Mouse (Mus musculus): Measurements from ENCODE around the gene Snrk. TPM values are rescaled to one million over a fixed set of nuclear protein-coding genes. Genes with fewer than 3 reads are reported as not detected.

The Snrk gene
- 90.5 and 101 TPM in 2 replicates for total RNA-seq (2014; rRNA removed)
- polyA plus RNA-seq (2015; fragmentation: Nextera tagmentation; extraction: Ambion mirVana): 77.2 and 79.9 TPM in 2 replicates

DNA sequence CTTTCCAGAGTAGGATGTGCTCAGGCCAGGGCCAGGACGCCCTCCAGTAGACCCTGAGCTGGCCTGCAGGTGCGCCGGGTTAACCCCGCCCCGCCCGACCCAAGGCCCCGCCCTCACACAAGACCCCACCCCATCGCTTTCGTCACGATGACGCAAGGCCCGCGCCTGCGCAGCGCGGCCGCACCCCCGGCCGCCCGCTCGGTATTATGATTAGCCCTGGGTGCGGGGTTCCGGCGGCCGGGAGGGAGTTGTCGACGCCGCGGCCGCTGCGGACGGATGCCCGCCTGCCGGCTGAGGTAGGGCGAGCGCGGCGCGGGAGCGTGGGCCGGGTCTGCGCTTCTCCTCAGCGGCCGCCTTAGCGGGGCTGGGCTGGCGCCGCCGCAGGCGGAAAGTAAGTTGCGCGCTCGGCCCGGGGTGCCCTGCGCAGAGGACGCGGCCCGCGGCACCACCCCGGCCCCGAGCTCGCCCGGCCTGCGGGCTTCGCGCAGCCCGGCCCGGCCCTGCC is at the start of gene Snrk:
TSS of gene Snrk (plus strand) at position 155 of the 505 bp plus-strand sequence.
- Histone ChIP-seq H3K36me3 (ENCODE audit: insufficient read depth, low read length) (0 out of 2 replicates have a peak, but pooled peaks cover 4% of the 10 kb centered on the region), H3K4me2 (ENCODE audit: low read depth, low read length, poor library complexity, severe bottlenecking) (peak within 1 kb of the TSS; percentile 77), H3K27ac (ENCODE audit: low read depth, low read length) (peak within 1 kb of the TSS; percentile 83), H3K9me3 (ENCODE audit: low read length) (no peaks in the 10 kb centered on the region), H3K4me3 (ENCODE audit: low read depth, low read length) (peak within 1 kb of the TSS; percentile 90), H3K9ac (replicated peaks; ENCODE audit: low read length, poor library complexity, severe bottlenecking) (peak within 1 kb of the TSS; percentile 87), H3K4me1 (ENCODE audit: insufficient read depth, low read length) (no peaks in the 10 kb centered on the region), H3K27me3 (ENCODE audit: insufficient read depth, low read length) (no peaks in the 10 kb centered on the region)
- WGBS: under 1% methylated on average over 37 of the region's 67 CpGs
- no peak; the same call in 1 of the 2 replicates for TF ChIP-seq CTCF (IDR thresholded peaks at IDR 0.05)
- DNase-seq (ENCODE audit: low spot score) (peak; percentile 91), ATAC-seq (ENCODE audit: low FRiP score) (peak; percentile 97)

DNA sequence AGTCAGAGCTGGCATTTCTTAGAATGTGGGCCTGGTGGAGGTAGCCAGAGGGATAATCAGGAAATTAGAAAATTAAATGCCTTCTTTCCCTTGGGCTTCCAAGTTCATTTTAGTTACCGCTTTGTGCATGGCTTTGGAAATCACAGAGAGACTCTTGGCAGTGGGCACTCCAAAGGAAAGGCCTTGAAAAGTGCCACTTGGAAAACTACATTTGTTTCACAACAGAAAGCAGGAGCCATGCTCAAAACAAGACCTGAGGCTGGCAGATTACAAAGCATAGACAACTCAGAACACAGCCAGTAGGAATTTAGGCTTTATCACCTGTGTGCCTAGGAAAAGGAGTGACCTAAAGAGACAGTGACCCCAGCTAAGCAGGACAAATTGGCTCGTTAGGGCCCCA is 49.4 kb upstream of the Snrk start:
- Histone ChIP-seq H3K9me3 (ENCODE audit: low read length) (no peaks in the 10 kb centered on the region), H3K36me3 (ENCODE audit: insufficient read depth, low read length) (no peaks in the 10 kb centered on the region), H3K4me1 (ENCODE audit: insufficient read depth, low read length) (no peaks in the 10 kb centered on the region), H3K27ac (ENCODE audit: low read depth, low read length) (no peak overlapping the region), H3K4me3 (ENCODE audit: low read depth, low read length) (no peak overlapping the region), H3K27me3 (ENCODE audit: insufficient read depth, low read length) (no peaks in the 10 kb centered on the region), H3K9ac (replicated peaks; ENCODE audit: low read length, poor library complexity, severe bottlenecking) (no peak overlapping the region), H3K4me2 (ENCODE audit: low read depth, low read length, poor library complexity, severe bottlenecking) (no peak overlapping the region)
- ATAC-seq (ENCODE audit: low FRiP score): no peak
- TF ChIP-seq CTCF (IDR thresholded peaks at IDR 0.05): no peak
- DNase-seq (ENCODE audit: low spot score): no peak
- WGBS: 70% methylated on average over 2 of the region's 2 CpGs

DNA sequence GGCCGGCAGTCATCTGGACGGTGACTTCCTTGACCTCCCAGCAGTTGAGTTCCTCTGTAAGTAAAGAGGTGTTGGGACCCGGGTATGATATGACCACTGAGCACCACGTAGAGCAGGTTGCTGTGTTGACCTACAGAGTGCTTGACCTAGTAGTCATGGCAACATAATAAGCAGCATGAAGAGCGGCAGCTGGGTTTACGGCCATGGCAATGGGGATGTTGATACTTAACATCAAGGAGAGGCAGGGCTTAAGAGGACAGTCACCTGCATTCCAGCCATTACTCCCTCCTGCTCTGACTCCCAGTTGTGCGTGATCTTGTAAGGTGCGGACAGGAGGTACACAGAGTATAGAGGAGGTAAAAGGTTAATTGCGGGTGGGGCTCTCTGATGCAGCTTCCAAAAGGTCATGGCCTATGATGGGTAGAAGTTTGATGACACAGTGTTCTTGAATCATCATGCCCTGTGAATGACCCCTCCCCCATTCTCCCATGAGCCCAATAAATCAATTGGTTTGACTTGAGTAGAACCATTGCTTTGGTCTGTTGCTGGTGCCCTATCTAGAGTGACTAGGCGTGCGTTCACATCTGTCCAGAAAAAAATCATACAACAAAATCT is 47.4 kb upstream of the Snrk start:
- Histone ChIP-seq H3K9me3 (ENCODE audit: low read length) (no peaks in the 10 kb centered on the region), H3K4me2 (ENCODE audit: low read depth, low read length, poor library complexity, severe bottlenecking) (no peak overlapping the region), H3K27me3 (ENCODE audit: insufficient read depth, low read length) (no peaks in the 10 kb centered on the region), H3K4me3 (ENCODE audit: low read depth, low read length) (no peak overlapping the region), H3K27ac (ENCODE audit: low read depth, low read length) (no peak overlapping the region), H3K9ac (replicated peaks; ENCODE audit: low read length, poor library complexity, severe bottlenecking) (no peak overlapping the region), H3K4me1 (ENCODE audit: insufficient read depth, low read length) (no peaks in the 10 kb centered on the region), H3K36me3 (ENCODE audit: insufficient read depth, low read length) (no peaks in the 10 kb centered on the region)
- WGBS: 81% methylated on average over 11 of the region's 11 CpGs
- no peak for TF ChIP-seq CTCF (IDR thresholded peaks at IDR 0.05)
- DNase-seq (ENCODE audit: low spot score) (no peak), ATAC-seq (ENCODE audit: low FRiP score) (no peak)

DNA sequence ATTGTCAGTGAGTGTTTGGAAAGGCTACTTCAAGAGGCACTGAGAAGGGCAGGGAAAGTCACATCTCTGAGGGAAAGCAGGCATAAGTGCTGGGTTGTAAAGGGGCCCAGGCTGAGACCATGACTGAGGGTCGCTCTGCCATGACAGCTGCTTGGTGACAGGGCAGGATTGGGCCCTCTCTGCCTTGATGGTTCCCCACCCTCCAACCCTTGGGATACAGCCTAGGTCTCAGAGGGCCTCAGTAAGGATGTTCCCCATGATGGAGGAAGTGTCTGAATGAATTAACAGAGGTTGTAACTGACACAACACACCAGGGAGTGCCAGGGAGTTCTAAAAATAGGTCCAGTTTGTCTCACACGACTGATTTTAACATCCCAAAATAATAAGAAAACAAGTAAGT is 43.1 kb upstream of the Snrk start:
- H3K36me3 ChIP-seq (ENCODE audit: insufficient read depth, low read length): no peaks in the 10 kb centered on the region
- no peak for ATAC-seq (ENCODE audit: low FRiP score)
- no peaks in the 10 kb centered on the region for H3K9me3 ChIP-seq (ENCODE audit: low read length)
- no peak overlapping the region for H3K27ac ChIP-seq (ENCODE audit: low read depth, low read length)
- no peak for DNase-seq (ENCODE audit: low spot score)
- H3K4me3 ChIP-seq (ENCODE audit: low read depth, low read length): no peak overlapping the region
- TF ChIP-seq CTCF (IDR thresholded peaks at IDR 0.05): no peak
- no peak overlapping the region for H3K9ac ChIP-seq (replicated peaks; ENCODE audit: low read length, poor library complexity, severe bottlenecking)
- H3K4me2 ChIP-seq (ENCODE audit: low read depth, low read length, poor library complexity, severe bottlenecking): no peak overlapping the region
- H3K27me3 ChIP-seq (ENCODE audit: insufficient read depth, low read length): no peaks in the 10 kb centered on the region
- WGBS: 61% methylated on average over 2 of the region's 2 CpGs
- H3K4me1 ChIP-seq (ENCODE audit: insufficient read depth, low read length): no peaks in the 10 kb centered on the region

DNA sequence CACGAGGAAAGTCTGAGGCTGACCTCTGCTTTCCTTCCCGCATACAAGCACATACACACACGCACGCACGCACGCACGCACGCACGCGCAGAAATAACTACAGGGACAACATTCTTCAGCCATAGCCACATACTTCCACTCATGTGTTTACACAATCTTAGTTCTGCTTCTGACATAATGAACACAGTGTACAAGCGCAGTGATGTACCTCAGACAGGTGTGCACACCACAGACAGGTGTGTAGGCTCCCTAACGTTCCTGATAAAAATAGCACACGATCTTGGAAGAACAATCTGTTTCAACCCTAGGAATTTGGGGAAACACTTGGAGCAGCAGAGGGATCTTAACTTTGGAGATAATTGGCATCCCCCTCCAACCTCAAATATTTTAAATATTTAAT is 42.5 kb upstream of the Snrk start:
- TF ChIP-seq CTCF (IDR thresholded peaks at IDR 0.05): no peak
- ATAC-seq (ENCODE audit: low FRiP score) (no peak), DNase-seq (ENCODE audit: low spot score) (no peak)
- H3K4me1 ChIP-seq (ENCODE audit: insufficient read depth, low read length): no peaks in the 10 kb centered on the region
- no peaks in the 10 kb centered on the region for H3K27me3 ChIP-seq (ENCODE audit: insufficient read depth, low read length)
- no peaks in the 10 kb centered on the region for H3K9me3 ChIP-seq (ENCODE audit: low read length)
- no peak overlapping the region for H3K27ac ChIP-seq (ENCODE audit: low read depth, low read length)
- H3K36me3 ChIP-seq (ENCODE audit: insufficient read depth, low read length): no peaks in the 10 kb centered on the region
- no peak overlapping the region for H3K4me3 ChIP-seq (ENCODE audit: low read depth, low read length)
- H3K9ac ChIP-seq (replicated peaks; ENCODE audit: low read length, poor library complexity, severe bottlenecking): no peak overlapping the region
- no peak overlapping the region for H3K4me2 ChIP-seq (ENCODE audit: low read depth, low read length, poor library complexity, severe bottlenecking)
- 88% methylated on average over 13 of the region's 13 CpGs for WGBS

DNA sequence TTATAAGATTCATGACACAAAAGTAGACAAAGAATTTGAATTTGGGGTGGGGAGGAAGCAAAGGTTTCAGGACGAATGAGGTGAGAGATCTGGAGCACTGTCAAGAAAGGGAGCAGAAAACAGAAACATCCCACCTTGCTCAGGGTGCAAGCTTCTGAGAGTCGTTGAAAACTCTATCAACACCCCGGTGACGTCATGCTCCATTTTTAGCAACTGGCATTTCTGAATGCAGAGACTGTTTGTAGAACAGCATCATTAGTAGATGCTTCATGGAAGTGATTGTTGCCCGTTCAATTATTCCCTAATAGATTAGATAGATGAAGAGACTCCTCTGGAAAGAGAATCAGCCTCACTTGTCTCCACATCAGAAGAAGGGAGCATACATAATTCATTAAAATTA is 38.6 kb upstream of the Snrk start:
- no peak for TF ChIP-seq CTCF (IDR thresholded peaks at IDR 0.05)
- Histone ChIP-seq H3K27me3 (ENCODE audit: insufficient read depth, low read length) (no peaks in the 10 kb centered on the region), H3K9me3 (ENCODE audit: low read length) (no peaks in the 10 kb centered on the region), H3K4me2 (ENCODE audit: low read depth, low read length, poor library complexity, severe bottlenecking) (no peak overlapping the region), H3K36me3 (ENCODE audit: insufficient read depth, low read length) (no peaks in the 10 kb centered on the region), H3K4me3 (ENCODE audit: low read depth, low read length) (no peak overlapping the region), H3K9ac (replicated peaks; ENCODE audit: low read length, poor library complexity, severe bottlenecking) (no peak overlapping the region), H3K4me1 (ENCODE audit: insufficient read depth, low read length) (no peaks in the 10 kb centered on the region), H3K27ac (ENCODE audit: low read depth, low read length) (no peak overlapping the region)
- WGBS: 71% methylated on average over 5 of the region's 5 CpGs
- ATAC-seq (ENCODE audit: low FRiP score) (no peak), DNase-seq (ENCODE audit: low spot score) (peak; percentile 26)
